Comparison of ENCODE assay signal across 7 mouse cellular contexts in genomic region chr1:111660099-111660670, GRCm38 (mm10).
DNase-seq lines count a peak whose midpoint lies in the region; ATAC-seq and TF ChIP-seq lines count a peak whose summit lies in the region.

No protein-coding gene starts in this region.

- peak; percentile 14 for TF ChIP-seq CTCF in ES-Bruce4 (IDR thresholded peaks at IDR 0.05; ENCODE audit: low read depth, low read length)

- H3K36me3 ChIP-seq in kidney, embryonic 15.5 days: no peaks in the 10 kb centered on the region
- H3K36me3 ChIP-seq in ES-Bruce4 (ENCODE audit: control insufficient read depth, insufficient read depth, low read length, poor library complexity, severe bottlenecking): no peaks in the 10 kb centered on the region
- H3K36me3 ChIP-seq in forebrain, embryonic 15.5 days: no peaks in the 10 kb centered on the region

- no peaks in the 10 kb centered on the region for H3K4me1 ChIP-seq in kidney, embryonic 15.5 days
- no peaks in the 10 kb centered on the region for H3K4me1 ChIP-seq in ES-Bruce4 (ENCODE audit: control insufficient read depth, insufficient read depth, low read length)
- no peaks in the 10 kb centered on the region for H3K4me1 ChIP-seq in forebrain, embryonic 15.5 days

- TF ChIP-seq POLR2A in ES-Bruce4 (IDR thresholded peaks at IDR 0.05; ENCODE audit: insufficient read depth, low read length): no peak

- peak; percentile 4 for DNase-seq in kidney, postnatal 14 days
- DNase-seq in NIH3T3 (ENCODE audit: low read depth): peak; percentile 77
- peak; percentile 11 for DNase-seq in retina, adult 2 months (ENCODE audit: low read depth, low spot score)

- ATAC-seq in kidney, embryonic 15.5 days (replicated peaks; ENCODE audit: low FRiP score): no peak
- peak; percentile 60; the same call in 1 of the 2 replicates for ATAC-seq in forebrain, embryonic 15.5 days (replicated peaks)
- no peak for ATAC-seq in erythroid progenitor cell, adult 5-6 weeks (replicated peaks; ENCODE audit: low FRiP score, poor library complexity, severe bottlenecking)

- H3K27ac ChIP-seq in kidney, embryonic 15.5 days: no peak overlapping the region
- no peak overlapping the region for H3K27ac ChIP-seq in ES-Bruce4 (ENCODE audit: insufficient read depth, low read length)
- H3K27ac ChIP-seq in forebrain, embryonic 15.5 days (replicated peaks): no peak overlapping the region

- no peak overlapping the region for H3K4me2 ChIP-seq in kidney, embryonic 15.5 days
- H3K4me2 ChIP-seq in forebrain, embryonic 15.5 days (replicated peaks): no peak overlapping the region

- no peaks in the 10 kb centered on the region for H3K27me3 ChIP-seq in kidney, embryonic 15.5 days
- no peaks in the 10 kb centered on the region for H3K27me3 ChIP-seq in ES-Bruce4 (ENCODE audit: control insufficient read depth, insufficient read depth, low read length, poor library complexity, severe bottlenecking)
- no peaks in the 10 kb centered on the region for H3K27me3 ChIP-seq in forebrain, embryonic 15.5 days

- WGBS in kidney, embryonic 15.5 days: 7% methylated on average over 2 of the region's 2 CpGs
- 5% methylated on average over 2 of the region's 2 CpGs for WGBS in forebrain, embryonic 15.5 days

- H3K9me3 ChIP-seq in kidney, embryonic 15.5 days (replicated peaks): no peaks in the 10 kb centered on the region
- H3K9me3 ChIP-seq in ES-Bruce4 (replicated peaks; ENCODE audit: control insufficient read depth, insufficient read depth, low read length, poor library complexity, severe bottlenecking): no peaks in the 10 kb centered on the region
- no peaks in the 10 kb centered on the region for H3K9me3 ChIP-seq in forebrain, embryonic 15.5 days

- H3K9ac ChIP-seq in kidney, embryonic 15.5 days: no peak overlapping the region
- no peak overlapping the region for H3K9ac ChIP-seq in ES-Bruce4 (ENCODE audit: low read depth, poor library complexity, severe bottlenecking)
- H3K9ac ChIP-seq in forebrain, embryonic 15.5 days (replicated peaks): no peak overlapping the region

- H3K4me3 ChIP-seq in kidney, embryonic 15.5 days (replicated peaks): no peak overlapping the region
- H3K4me3 ChIP-seq in ES-Bruce4 (ENCODE audit: low read depth, low read length): no peak overlapping the region
- no peak overlapping the region for H3K4me3 ChIP-seq in forebrain, embryonic 15.5 days

- TF ChIP-seq EP300 in ES-Bruce4 (IDR thresholded peaks at IDR 0.05; ENCODE audit: insufficient read depth, low read depth, low read length): no peak

Comparison
In these comparisons a context has a peak if more than half of its experiments do, and no peak if none do; other contexts are left out.
1. DNase-seq: peak in every context shown above with its lines; median percentile 77 in NIH3T3; 11 in retina, adult 2 months; 4 in kidney, postnatal 14 days.